Mouse (Mus musculus): ENCODE measurements around the gene Ifi207.
"Not testable (repeated sequence)": the region's sequence is repeated elsewhere in the genome, so short reads cannot be mapped to it uniquely, and the experiment has no call there.

Gene Ifi207

DNA sequence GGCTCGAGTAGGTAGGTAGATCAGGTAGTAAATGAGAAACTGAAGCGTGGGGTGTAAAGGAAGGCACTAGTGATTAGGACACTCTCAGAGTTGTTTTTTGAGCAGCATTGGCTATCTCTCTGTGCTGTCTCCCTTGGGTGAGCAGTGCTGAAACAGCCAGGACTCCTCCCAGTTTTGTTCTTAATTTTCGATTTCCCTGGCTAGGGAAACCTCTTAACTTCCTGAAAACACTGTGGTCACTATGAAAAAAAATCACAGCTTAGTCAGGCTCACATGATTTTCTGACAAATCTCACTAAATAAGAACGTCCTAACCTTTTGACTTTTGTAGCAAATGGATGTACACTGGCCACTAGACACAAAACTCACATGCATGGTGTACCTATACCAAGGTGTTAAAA lies at the start of gene Ifi207:
Gene Ifi207 (minus strand): TSS at position 92 of the 400 bp plus-strand sequence.
- no peak for DNase-seq (ENCODE audit: low spot score)

DNA sequence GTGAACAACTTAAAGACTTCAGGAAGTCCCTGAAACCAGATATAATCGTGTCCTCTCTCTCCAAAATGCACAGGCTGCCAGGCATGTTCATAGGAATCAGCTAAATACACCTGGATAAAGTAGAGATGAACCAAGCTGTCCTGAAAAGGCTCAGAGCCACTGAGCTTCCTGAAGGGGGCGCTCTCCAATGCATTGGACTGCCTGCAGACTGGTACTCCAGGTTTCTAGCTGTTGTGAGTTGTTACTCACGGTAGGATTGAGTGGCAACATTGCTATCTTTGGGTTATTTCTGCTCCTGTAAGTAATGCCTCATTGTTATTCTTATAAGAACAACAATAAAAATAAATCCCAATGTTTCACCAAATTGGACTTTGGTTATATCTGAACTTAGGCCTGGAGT lies 31.9 kb upstream of the Ifi207 start:
- not testable (repeated sequence) for DNase-seq (ENCODE audit: low spot score)

DNA sequence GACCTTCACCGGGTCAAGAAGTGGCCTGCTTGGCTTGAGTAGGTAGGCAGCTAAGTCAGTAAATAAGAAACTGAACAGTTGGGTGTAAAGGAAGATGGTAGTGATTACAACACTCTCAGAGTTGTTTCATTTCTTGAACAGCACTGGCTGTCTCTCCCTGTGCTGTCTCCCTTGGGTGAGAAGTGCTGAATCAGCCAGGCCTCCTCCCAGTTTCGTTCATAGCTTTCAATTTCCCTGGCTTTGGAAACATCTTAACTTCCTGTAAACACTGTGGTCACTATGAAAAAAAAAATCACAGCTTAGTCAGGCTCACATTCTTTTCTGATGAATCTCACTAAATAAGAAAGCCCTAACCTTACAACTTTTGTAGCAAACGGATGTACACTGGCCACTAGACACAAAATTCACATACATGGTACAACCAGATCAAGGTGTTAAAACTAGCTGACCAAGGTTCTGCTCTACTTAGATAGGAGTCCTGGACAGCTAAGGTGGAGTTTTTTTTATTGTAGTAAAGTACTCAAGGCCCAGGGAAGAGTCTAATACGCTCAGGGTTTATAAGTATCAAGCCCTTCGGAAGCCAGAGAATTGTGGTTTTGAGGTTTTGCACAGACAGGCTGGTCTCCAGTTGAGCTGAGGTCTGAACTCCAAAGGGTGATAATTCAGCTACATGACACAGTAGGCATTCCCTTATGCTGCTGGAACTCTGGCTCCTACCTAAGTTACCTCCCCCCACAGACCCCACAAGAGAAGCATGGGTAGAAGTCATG lies 25.5 kb upstream of the Ifi207 start, which contains the start of gene Ifi204:
Gene Ifi204 (minus strand): TSS at position 96 of the 770 bp plus-strand sequence.
- not testable (repeated sequence) for DNase-seq (ENCODE audit: low spot score)

DNA sequence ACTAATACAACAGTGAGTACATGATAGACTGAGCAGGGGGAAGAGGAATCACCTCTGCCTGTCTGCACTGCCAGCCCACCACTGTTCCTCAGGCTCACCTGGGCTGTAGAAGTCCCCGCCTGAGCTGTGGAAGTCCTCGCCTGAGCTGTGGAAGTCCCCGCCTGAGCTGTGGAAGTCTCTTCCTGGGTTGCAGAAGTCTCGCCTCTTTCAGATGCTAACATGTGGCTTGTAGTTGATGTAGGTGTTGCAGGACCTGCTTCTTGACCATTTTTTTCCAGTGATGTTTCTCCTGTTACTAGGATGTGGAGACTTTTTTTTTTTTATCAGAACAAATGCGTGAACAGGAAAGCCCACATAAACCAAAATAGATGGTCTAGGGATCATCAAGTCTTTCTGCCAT lies 18.5 kb upstream of the Ifi207 start:
- DNase-seq (ENCODE audit: low spot score), result not testable (repeated sequence)

DNA sequence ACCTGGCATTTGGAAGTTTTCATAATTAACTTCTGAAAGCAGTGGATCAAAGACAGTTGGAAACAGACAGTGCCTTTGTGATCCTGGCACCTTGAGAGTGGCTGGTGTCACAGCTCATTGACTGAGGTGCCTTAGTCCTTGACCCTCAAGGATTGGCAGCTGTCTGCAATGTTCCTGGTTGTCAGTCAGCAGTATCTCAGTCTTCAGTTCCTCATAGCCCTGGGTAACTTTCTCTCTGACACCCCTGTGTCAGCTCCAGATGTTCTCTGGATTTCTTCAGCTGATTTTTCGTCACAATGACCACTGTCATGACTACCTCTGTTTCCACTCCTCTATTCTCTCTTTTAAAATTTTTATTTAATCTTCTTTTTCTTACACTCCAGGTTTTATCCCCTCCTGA lies 715 bp upstream of the Ifi207 start:
- DNase-seq (ENCODE audit: low spot score), result no peak

DNA sequence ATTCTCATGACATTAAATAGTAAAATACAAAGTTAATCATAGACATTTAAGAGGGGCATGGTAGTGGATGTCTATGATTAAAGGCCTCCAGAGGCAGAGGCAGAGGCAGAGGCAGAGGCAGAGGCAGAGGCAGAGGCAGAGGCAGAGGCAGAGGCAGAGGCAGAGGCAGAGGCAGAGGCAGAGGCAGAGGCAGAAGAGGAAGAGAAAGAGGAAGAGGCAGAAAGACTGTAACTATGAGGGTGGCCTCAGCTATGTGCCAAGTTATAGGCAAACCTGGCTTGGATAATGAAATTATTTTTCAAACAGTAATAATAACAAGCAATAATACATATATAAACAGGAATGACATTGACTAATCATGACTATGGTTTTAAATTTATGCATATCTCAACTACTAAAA lies 1.0 kb downstream of the Ifi207 start:
- no peak for DNase-seq (ENCODE audit: low spot score)

DNA sequence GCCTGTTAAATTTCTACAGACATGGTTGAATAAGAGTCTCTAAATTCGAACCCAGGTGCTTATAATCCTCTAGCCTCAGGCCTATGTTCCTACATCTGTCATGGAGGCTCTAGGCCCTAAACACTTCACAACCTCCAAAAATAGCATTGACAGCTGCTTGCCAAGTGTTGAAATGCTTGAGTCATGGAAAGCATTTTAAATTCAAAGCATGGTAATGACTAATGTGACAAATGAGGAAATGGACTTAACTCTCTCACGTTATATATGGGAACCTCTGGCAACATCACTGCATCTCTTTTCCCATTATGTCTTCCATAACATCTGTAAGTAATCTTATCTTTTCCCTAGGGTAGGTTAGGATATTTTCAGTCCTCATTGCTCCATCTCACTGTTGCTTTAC lies 4.6 kb downstream of the Ifi207 start:
- DNase-seq (ENCODE audit: low spot score), result no peak

DNA sequence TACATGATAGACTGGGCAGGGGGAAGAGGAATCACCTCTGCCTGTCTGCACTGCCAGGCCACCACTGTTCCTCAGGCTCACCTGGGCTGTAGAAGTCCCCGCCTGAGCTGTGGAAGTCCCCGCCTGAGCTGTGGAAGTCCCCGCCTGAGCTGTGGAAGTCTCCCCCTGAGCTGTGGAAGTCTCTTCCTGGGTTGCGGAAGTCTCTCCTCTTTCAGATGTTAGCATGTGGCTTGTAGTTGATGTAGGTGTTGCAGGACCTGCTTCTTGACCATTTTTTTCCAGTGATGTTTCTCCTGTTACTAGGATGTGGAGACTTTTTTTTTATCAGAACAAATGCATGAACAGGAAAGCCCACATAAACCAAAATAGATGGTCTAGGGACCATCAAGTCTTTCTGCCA lies 6.5 kb downstream of the Ifi207 start:
- DNase-seq (ENCODE audit: low spot score), result not testable (repeated sequence)

DNA sequence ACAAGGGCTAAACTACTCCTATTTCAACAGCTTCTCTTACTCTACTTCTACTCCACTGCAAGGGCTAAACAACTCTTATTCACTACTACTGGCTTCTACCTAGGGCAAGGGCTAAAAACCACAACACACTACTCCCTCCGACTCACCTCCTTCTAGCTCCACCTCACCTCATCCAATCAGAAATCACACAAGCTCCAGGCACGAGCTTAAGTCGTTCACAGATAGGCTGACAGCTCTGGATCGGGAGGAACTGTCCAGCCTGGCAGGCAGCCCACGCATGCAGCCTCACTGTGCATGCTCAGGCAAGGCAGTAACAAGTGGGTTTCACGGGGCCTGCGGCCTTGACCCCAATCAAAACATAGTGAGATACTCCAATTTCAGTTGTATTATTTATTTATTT lies 8.3 kb downstream of the Ifi207 start:
- DNase-seq (ENCODE audit: low spot score), result no peak

DNA sequence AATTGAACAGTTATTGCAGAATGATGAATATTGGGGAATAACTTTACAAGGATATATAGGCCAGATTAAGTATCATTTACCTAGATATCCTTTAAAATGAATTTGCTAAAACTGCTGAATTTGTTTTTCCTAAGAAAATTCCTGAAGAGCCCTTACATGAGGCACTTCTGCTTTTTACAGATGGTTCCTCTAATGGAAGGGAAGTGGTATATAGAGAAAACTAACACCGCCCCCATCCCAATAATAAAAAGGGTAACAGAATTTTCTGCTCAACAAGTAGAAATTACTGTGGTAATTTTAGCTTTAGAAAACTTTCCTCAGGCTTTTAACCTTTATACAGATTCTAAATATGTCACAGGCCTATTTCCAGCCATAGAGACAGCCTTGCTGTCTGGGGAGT lies 47.3 kb downstream of the Ifi207 start:
- DNase-seq (ENCODE audit: low spot score), result no peak

DNA sequence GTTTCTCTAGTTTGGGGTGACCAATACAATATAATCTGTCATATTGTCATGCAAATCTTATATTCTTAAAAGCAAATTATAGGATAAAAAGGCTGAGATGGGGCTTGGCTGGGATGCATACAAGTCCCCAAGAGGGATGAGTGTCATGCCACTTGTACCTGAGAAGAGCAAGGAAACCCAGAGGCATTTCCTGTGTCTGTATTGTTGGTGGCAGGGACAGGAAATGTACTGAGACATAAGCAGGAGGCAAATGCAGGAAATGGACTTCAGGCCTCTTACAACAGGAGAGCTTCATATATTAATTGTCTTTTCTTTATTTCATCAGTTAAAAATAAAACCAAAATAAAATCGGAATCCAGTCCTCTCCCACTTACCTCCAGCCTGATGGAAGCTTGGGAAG lies 62.9 kb downstream of the Ifi207 start:
- not testable (repeated sequence) for DNase-seq (ENCODE audit: low spot score)

DNA sequence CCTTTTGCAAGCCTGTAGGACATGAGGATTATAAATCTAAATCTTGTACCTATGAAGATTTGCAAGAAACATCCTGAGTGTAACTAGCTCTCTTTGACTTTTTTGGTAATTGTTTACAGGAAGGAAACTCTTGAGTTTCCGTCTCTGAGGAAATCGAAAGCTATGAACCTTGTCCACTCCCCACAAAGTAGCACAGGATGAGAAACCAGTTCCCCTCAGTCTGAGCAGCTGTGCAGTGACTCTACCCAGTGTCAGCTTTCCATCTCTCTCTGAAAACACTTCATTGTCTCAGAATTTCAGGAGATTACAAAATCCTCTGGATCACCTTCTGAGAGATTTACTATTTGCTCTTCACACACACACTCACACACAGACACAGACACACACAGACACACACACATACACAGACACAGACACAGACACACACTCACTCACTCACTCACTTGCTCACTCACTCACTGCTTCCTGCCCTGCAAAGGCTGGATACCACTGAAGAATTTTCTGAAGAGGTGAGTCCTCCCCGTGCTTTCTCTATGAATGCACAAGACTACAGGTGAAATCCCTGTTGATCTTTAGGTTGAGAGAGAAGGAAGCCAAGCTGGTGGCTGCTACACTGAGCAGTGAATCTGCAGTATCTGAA lies 68.0 kb downstream of the Ifi207 start, which contains the start of gene Ifi208:
Gene Ifi208 (plus strand): TSS at position 218 of the 640 bp plus-strand sequence.
- not testable (repeated sequence) for DNase-seq (ENCODE audit: low spot score)

All from ovary, postnatal 10 days (tissue).